Comparison of ENCODE assay signal across 8 mouse cellular contexts in the genomic region with DNA sequence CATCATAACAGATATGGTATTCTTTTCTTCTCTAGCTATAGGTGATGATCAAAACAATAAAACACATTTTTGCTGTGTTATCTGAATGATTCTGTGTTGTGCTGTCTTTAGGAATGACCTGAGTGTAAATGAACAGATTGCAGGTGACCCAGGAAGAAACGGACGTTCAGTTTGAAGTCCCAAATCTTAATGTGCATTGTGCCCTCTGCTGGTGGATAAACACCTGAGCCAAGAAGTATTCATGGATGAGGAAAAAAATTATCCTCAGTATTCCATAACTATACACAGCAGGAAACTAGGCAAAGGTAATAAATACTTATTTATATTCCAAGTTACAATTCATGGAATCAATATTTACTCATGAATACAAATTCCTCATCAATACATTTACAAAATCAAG.
A peak's percentile ranks its signal among the peaks of the same experiment; 100 is the strongest.
DNase-seq lines count a peak whose midpoint lies in the region; ATAC-seq and TF ChIP-seq lines count a peak whose summit lies in the region.

No protein-coding gene starts in this region.

- DNase-seq in gastrocnemius, adult 2 months, result peak; percentile 17
- no peak for DNase-seq in gastrocnemius, postnatal 25 days
- no peak for DNase-seq in neural tube, embryonic 10.5 days (ENCODE audit: extremely low spot score, low spot score)
- peak; percentile 45 for DNase-seq in adrenal gland, postnatal 14 days
- peak; percentile 58 for DNase-seq in naive thymus-derived CD4-positive, alpha-beta T cell, adult 2 months (ENCODE audit: low read depth)

- WGBS in neural tube, embryonic 14.5 days, result 12% methylated on average over 2 of the region's 2 CpGs

- H3K27ac ChIP-seq in gastrocnemius, adult 2 months, result no peak overlapping the region
- H3K27ac ChIP-seq in neural tube, embryonic 14.5 days (ENCODE audit: low read depth, low read length), result no peak overlapping the region

- H3K27me3 ChIP-seq in neural tube, embryonic 14.5 days (ENCODE audit: control insufficient read depth, insufficient read depth, low read length), result no peaks in the 10 kb centered on the region

- no peaks in the 10 kb centered on the region for H3K4me1 ChIP-seq in neural tube, embryonic 14.5 days (ENCODE audit: control insufficient read depth, insufficient read depth, low read length)

- no peaks in the 10 kb centered on the region for H3K36me3 ChIP-seq in neural tube, embryonic 14.5 days (ENCODE audit: control insufficient read depth, insufficient read depth, low read length)

- no peak overlapping the region for H3K9ac ChIP-seq in neural tube, embryonic 14.5 days (replicated peaks; ENCODE audit: low read depth, low read length)

- no peak overlapping the region for H3K4me3 ChIP-seq in gastrocnemius, adult 2 months
- no peak overlapping the region for H3K4me3 ChIP-seq in neural tube, embryonic 14.5 days (ENCODE audit: low read depth, low read length)

- H3K4me2 ChIP-seq in neural tube, embryonic 14.5 days (ENCODE audit: low read depth, low read length), result no peak overlapping the region

- TF ChIP-seq CTCF in gastrocnemius, adult 2 months (IDR thresholded peaks at IDR 0.05), result peak; percentile 73

- H3K9me3 ChIP-seq in neural tube, embryonic 14.5 days (ENCODE audit: control insufficient read depth, low read length), result no peaks in the 10 kb centered on the region

- intact Hi-C loops in gastrocnemius, adult 2 months (cut with DNase I), result loop anchor here (1.0 to 5.0 kb wide), 2 partner anchors 438 to 679 kb away; no protein-coding TSS in a partner anchor

- ATAC-seq in neural tube, embryonic 14.5 days (ENCODE audit: low read depth), result peak; percentile 56
- ATAC-seq in inflammation-experienced regulatory T-cells, adult 6 months, result peak; percentile 48
- ATAC-seq in erythroid progenitor cell, adult 5-6 weeks (replicated peaks; ENCODE audit: low FRiP score, poor library complexity, severe bottlenecking), result no peak

Comparison
In these comparisons a context has a peak if more than half of its experiments do, and no peak if none do; other contexts are left out.
1. DNase-seq: peak in gastrocnemius, adult 2 months (single experiment), adrenal gland, postnatal 14 days (single experiment) and naive thymus-derived CD4-positive, alpha-beta T cell, adult 2 months (single experiment); none in gastrocnemius, postnatal 25 days (single experiment) and neural tube, embryonic 10.5 days (single experiment).